Mouse (Mus musculus): Measurements from ENCODE around the gene Espn. TPM values are rescaled to one million over a fixed set of nuclear protein-coding genes. Genes with fewer than 3 reads are reported as not detected.
A peak's percentile ranks its signal among the peaks of the same experiment; 100 is the strongest.

Gene Espn
- polyA plus RNA-seq, 1 experiment from 2014 or later: 4.0 TPM

- Histone ChIP-seq H3K36me3 (no peaks in the 10 kb centered on the region), H3K9me3 (no peaks in the 10 kb centered on the region), H3K4me1 (peaks cover 53% of the 10 kb centered on the region), H3K4me3 (peak overlapping the region; percentile 55), H3K27me3 (ENCODE audit: insufficient read depth, poor library complexity, severe bottlenecking) (peaks cover 98% of the 10 kb centered on the region), H3K27ac (peak overlapping the region; percentile 49; the same call in 1 of the 2 replicates)
- WGBS: 7% methylated on average over 56 of the region's 56 CpGs
- DNase-seq (ENCODE audit: low spot score): no peak
Observed at GRCm38 (mm10) chr4:152125161-152126025, 26.8 kb downstream of the Espn start.

- Histone ChIP-seq H3K36me3 (no peaks in the 10 kb centered on the region), H3K4me1 (peaks cover 53% of the 10 kb centered on the region), H3K4me3 (peak overlapping the region; percentile 55), H3K9me3 (no peaks in the 10 kb centered on the region), H3K27ac (no peak overlapping the region), H3K27me3 (ENCODE audit: insufficient read depth, poor library complexity, severe bottlenecking) (peaks cover 98% of the 10 kb centered on the region)
- 13% methylated on average over 13 of the region's 13 CpGs for WGBS
- DNase-seq (ENCODE audit: low spot score): no peak
Observed at GRCm38 (mm10) chr4:152124361-152124961, 27.7 kb downstream of the Espn start.

GRCm38 (mm10) chr4:152121183-152121505, 31.0 kb downstream of the Espn start:
- no peaks in the 10 kb centered on the region for H3K36me3 ChIP-seq
- WGBS: 2% methylated on average over 12 of the region's 12 CpGs
- no peak for DNase-seq (ENCODE audit: low spot score)
- peak overlapping the region; percentile 42 for H3K4me3 ChIP-seq
- H3K9me3 ChIP-seq: no peaks in the 10 kb centered on the region
- H3K4me1 ChIP-seq: peaks cover 50% of the 10 kb centered on the region
- peaks cover 98% of the 10 kb centered on the region for H3K27me3 ChIP-seq (ENCODE audit: insufficient read depth, poor library complexity, severe bottlenecking)
- no peak overlapping the region for H3K27ac ChIP-seq

- Histone ChIP-seq H3K4me1 (peaks cover 50% of the 10 kb centered on the region), H3K36me3 (no peaks in the 10 kb centered on the region), H3K4me3 (peak overlapping the region; percentile 42), H3K27me3 (ENCODE audit: insufficient read depth, poor library complexity, severe bottlenecking) (peaks cover 98% of the 10 kb centered on the region), H3K9me3 (no peaks in the 10 kb centered on the region), H3K27ac (no peak overlapping the region)
- WGBS: 2% methylated on average over 31 of the region's 31 CpGs
- no peak for DNase-seq (ENCODE audit: low spot score)
Observed at GRCm38 (mm10) chr4:152120311-152121182, 31.6 kb downstream of the Espn start.

- H3K36me3 ChIP-seq: peaks cover 6% of the 10 kb centered on the region; the same call in 1 of the 2 replicates
- peaks cover 49% of the 10 kb centered on the region for H3K4me1 ChIP-seq
- no peak for DNase-seq (ENCODE audit: low spot score)
- WGBS: 3% methylated on average over 39 of the region's 39 CpGs
- H3K9me3 ChIP-seq: no peaks in the 10 kb centered on the region
- peak overlapping the region; percentile 42 for H3K4me3 ChIP-seq
- peaks cover 98% of the 10 kb centered on the region for H3K27me3 ChIP-seq (ENCODE audit: insufficient read depth, poor library complexity, severe bottlenecking)
- H3K27ac ChIP-seq: 0 out of 2 replicates have a peak overlapping the region, but pooled peaks have one; percentile 13
Observed at GRCm38 (mm10) chr4:152119396-152120292, 32.5 kb downstream of the Espn start.

GRCm38 (mm10) chr4:152117538-152117937, 34.6 kb downstream of the Espn start:
- Histone ChIP-seq H3K4me1 (peaks cover 57% of the 10 kb centered on the region), H3K9me3 (no peaks in the 10 kb centered on the region), H3K4me3 (no peak overlapping the region), H3K27ac (no peak overlapping the region), H3K27me3 (ENCODE audit: insufficient read depth, poor library complexity, severe bottlenecking) (peaks cover 98% of the 10 kb centered on the region), H3K36me3 (peaks cover 24% of the 10 kb centered on the region)
- DNase-seq (ENCODE audit: low spot score): no peak
- WGBS: 61% methylated on average over 9 of the region's 9 CpGs

GRCm38 (mm10) chr4:152115921-152116612, 36.1 kb downstream of the Espn start, which contains the start of gene Tnfrsf25:
Gene Tnfrsf25, plus strand, starts transcription at chr4:152115934.
- Histone ChIP-seq H3K4me1 (peaks cover 52% of the 10 kb centered on the region), H3K27ac (peak within 1 kb of the TSS; percentile 43), H3K36me3 (peaks cover 35% of the 10 kb centered on the region), H3K27me3 (ENCODE audit: insufficient read depth, poor library complexity, severe bottlenecking) (peaks cover 90% of the 10 kb centered on the region), H3K4me3 (peak within 1 kb of the TSS; percentile 53), H3K9me3 (no peaks in the 10 kb centered on the region)
- WGBS: 2% methylated on average over 30 of the region's 30 CpGs
- no peak for DNase-seq (ENCODE audit: low spot score)

GRCm38 (mm10) chr4:152114080-152114479, 38.1 kb downstream of the Espn start:
- Histone ChIP-seq H3K36me3 (peaks cover 53% of the 10 kb centered on the region), H3K27me3 (ENCODE audit: insufficient read depth, poor library complexity, severe bottlenecking) (peaks cover 75% of the 10 kb centered on the region), H3K4me1 (peaks cover 34% of the 10 kb centered on the region), H3K4me3 (no peak overlapping the region), H3K27ac (no peak overlapping the region), H3K9me3 (no peaks in the 10 kb centered on the region)
- WGBS: 52% methylated on average over 16 of the region's 16 CpGs
- DNase-seq (ENCODE audit: low spot score): no peak

GRCm38 (mm10) chr4:152112329-152112728, 39.8 kb downstream of the Espn start:
- 86% methylated on average over 9 of the region's 9 CpGs for WGBS
- H3K27ac ChIP-seq: no peak overlapping the region
- no peak for DNase-seq (ENCODE audit: low spot score)
- H3K9me3 ChIP-seq: no peaks in the 10 kb centered on the region
- peaks cover 69% of the 10 kb centered on the region for H3K36me3 ChIP-seq
- no peak overlapping the region for H3K4me3 ChIP-seq
- H3K27me3 ChIP-seq (ENCODE audit: insufficient read depth, poor library complexity, severe bottlenecking): peaks cover 71% of the 10 kb centered on the region
- peaks cover 48% of the 10 kb centered on the region for H3K4me1 ChIP-seq

- Histone ChIP-seq H3K27ac (no peak overlapping the region), H3K9me3 (no peaks in the 10 kb centered on the region), H3K36me3 (peaks cover 82% of the 10 kb centered on the region), H3K4me3 (no peak overlapping the region), H3K27me3 (ENCODE audit: insufficient read depth, poor library complexity, severe bottlenecking) (peaks cover 66% of the 10 kb centered on the region), H3K4me1 (peaks cover 42% of the 10 kb centered on the region)
- DNase-seq (ENCODE audit: low spot score): no peak
- 59% methylated on average over 4 of the region's 4 CpGs for WGBS
Observed at GRCm38 (mm10) chr4:152110689-152111088, 41.5 kb downstream of the Espn start.

- Histone ChIP-seq H3K27me3 (ENCODE audit: insufficient read depth, poor library complexity, severe bottlenecking) (peaks cover 58% of the 10 kb centered on the region), H3K9me3 (no peaks in the 10 kb centered on the region), H3K4me3 (no peak overlapping the region), H3K36me3 (peaks cover 82% of the 10 kb centered on the region), H3K27ac (no peak overlapping the region), H3K4me1 (peaks cover 32% of the 10 kb centered on the region)
- DNase-seq (ENCODE audit: low spot score): no peak
- WGBS: 87% methylated on average over 3 of the region's 3 CpGs
Observed at GRCm38 (mm10) chr4:152109509-152109908, 42.7 kb downstream of the Espn start.
